ENCODE assay signal across 16 mouse cellular contexts in the genomic region with DNA sequence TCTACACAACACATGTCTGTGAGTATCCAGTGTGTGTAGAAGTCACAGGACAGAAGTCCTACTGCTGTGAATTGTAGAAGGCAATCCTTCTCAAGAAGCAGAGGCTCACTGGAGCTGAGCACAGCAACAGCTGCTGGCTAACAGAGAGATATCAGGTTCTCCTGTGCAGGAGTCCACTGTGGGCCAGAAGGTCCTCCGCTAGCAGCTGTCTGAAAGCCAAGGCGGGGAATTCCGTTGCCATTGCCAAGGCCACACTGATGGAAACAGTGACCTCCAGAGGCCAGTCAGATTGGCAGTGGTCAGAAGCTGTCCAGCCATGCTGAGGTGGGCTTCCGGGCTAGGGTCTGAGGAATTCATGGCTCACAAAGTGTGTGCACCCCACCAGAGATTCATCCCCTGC. TPM values are rescaled to one million over a fixed set of nuclear protein-coding genes. Genes with fewer than 3 reads are reported as not detected.
DNase-seq lines count a peak whose midpoint lies in the region; ATAC-seq lines count a peak whose summit lies in the region.
"Had no signal": no experiment of that assay in that cellular context is flagged by ENCODE, and none has a peak within 500 bp of the region (broad histone marks: within the 10 kb centered on the region; RNA-seq: fewer than 3 reads in every experiment).

No protein-coding gene starts in this region.

- no peak overlapping the region for H3K4me2 ChIP-seq in heart, embryonic 12.5 days
- H3K4me2 ChIP-seq: embryonic facial prominence, embryonic 12.5 days had no signal

- no peak overlapping the region for H3K9ac ChIP-seq in heart, embryonic 12.5 days
- H3K9ac ChIP-seq: embryonic facial prominence, embryonic 12.5 days; forebrain, postnatal 0 days had no signal

- WGBS in heart, embryonic 12.5 days = 45% methylated on average over 4 of the region's 4 CpGs

- H3K36me3 ChIP-seq in heart, embryonic 12.5 days = no peaks in the 10 kb centered on the region
- H3K36me3 ChIP-seq: embryonic facial prominence, embryonic 12.5 days had no signal

- no peaks in the 10 kb centered on the region for H3K9me3 ChIP-seq in heart, embryonic 12.5 days (replicated peaks)
- H3K9me3 ChIP-seq: embryonic facial prominence, embryonic 12.5 days; megakaryocyte, embryonic 14.5 days had no signal

- H3K27me3 ChIP-seq in heart, embryonic 12.5 days (replicated peaks) = no peaks in the 10 kb centered on the region
- H3K27me3 ChIP-seq: embryonic facial prominence, embryonic 12.5 days had no signal

- intact Hi-C loops in heart, postnatal 10 days (cut with DNase I) = no loop called here
- intact Hi-C loops in gastrocnemius, postnatal 36 days (cut with DNase I) = loop anchor here (5.0 kb wide), 1 partner anchor 63 kb away; no protein-coding TSS in a partner anchor

- peaks cover 14% of the 10 kb centered on the region for H3K4me1 ChIP-seq in heart, embryonic 12.5 days (replicated peaks)
- H3K4me1 ChIP-seq: embryonic facial prominence, embryonic 12.5 days had no signal

- ATAC-seq in heart, embryonic 12.5 days (ENCODE audit: insufficient number of reproducible peaks, low FRiP score) = no peak
- ATAC-seq: forebrain, postnatal 0 days; inflammation-experienced regulatory T-cells, adult 6 months had no signal

- peak; percentile 19 to 20 for DNase-seq in heart, postnatal 10 days
- peak; percentile 3 for DNase-seq in 416B (ENCODE audit: low read depth)
- DNase-seq in adrenal gland, postnatal 10 days = peak; percentile 40
- DNase-seq in gastrocnemius, postnatal 36 days = peak; percentile 27 to 28
- DNase-seq in urinary bladder, postnatal 4 days (ENCODE audit: low spot score in 2 of 2) = no peak
- DNase-seq in right cerebral cortex, postnatal 14 days = no peak
- DNase-seq: forebrain, postnatal 0 days; lung, adult 18-20 months; retina, postnatal 1 day; thymus, postnatal 14 days had no signal

- no peak overlapping the region for H3K4me3 ChIP-seq in heart, embryonic 12.5 days
- H3K4me3 ChIP-seq: embryonic facial prominence, embryonic 12.5 days; megakaryocyte, embryonic 14.5 days had no signal

- no peak overlapping the region for H3K27ac ChIP-seq in heart, embryonic 12.5 days (ENCODE audit: poor library complexity, severe bottlenecking)
- H3K27ac ChIP-seq: embryonic facial prominence, embryonic 12.5 days had no signal

RNA-seq across cellular contexts. Expression of a gene that starts 6.8 kb away (rescaled TPM):
- total RNA-seq in heart, postnatal 10 days (2021) = under 1 TPM in 1 of 2 experiments, not detected in 1; 0.15 TPM
- not detected in 2 replicates for polyA plus RNA-seq in heart, embryonic 12.5 days (2016; fragmentation: Nextera tagmentation; extraction: Ambion mirVana)
- total RNA-seq in adrenal gland, postnatal 10 days (2021) = under 1 TPM; 0.15 TPM
- total RNA-seq in gastrocnemius, postnatal 36 days (2021) = under 1 TPM; 0.33 to 0.62 TPM
- total RNA-seq: forebrain, postnatal 0 days; layer of hippocampus, postnatal 10 days had no signal
- polyA plus RNA-seq: embryonic facial prominence, embryonic 12.5 days; forebrain, postnatal 0 days; heart, embryonic 14.5 days; inflammation-experienced regulatory T-cells, adult 6 months had no signal

RNA-seq across cellular contexts. Expression of a gene that starts 59.9 kb away (rescaled TPM):
- 10 to 100 TPM in 1 of 2 experiments, 1 to 10 TPM in 1; 9.5 to 12.2 TPM for total RNA-seq in heart, postnatal 10 days (2021)
- polyA plus RNA-seq in heart, embryonic 12.5 days (2016; fragmentation: Nextera tagmentation; extraction: Ambion mirVana) = 25.6 and 26.1 TPM in 2 replicates
- 10 to 100 TPM; 13.5 to 14.6 TPM for total RNA-seq in adrenal gland, postnatal 10 days (2021)
- 10 to 100 TPM; 31.2 to 39.3 TPM for total RNA-seq in gastrocnemius, postnatal 36 days (2021)

Comparison
In these comparisons a context has a peak if more than half of its experiments do, and no peak if none do; other contexts are left out.
1. DNase-seq: peak in heart, postnatal 10 days (2 of 2), 416B (single experiment), adrenal gland, postnatal 10 days (single experiment) and gastrocnemius, postnatal 36 days (2 of 2); none in urinary bladder, postnatal 4 days (0 of 2) and right cerebral cortex, postnatal 14 days (single experiment).